Mouse (Mus musculus): Measurements from ENCODE around the gene Cav1. TPM values are rescaled to one million over a fixed set of nuclear protein-coding genes. Genes with fewer than 3 reads are reported as not detected.
A peak's percentile ranks its signal among the peaks of the same experiment; 100 is the strongest.

Cav1 gene
- total RNA-seq, 1 experiment from 2014 or later: not detected

DNA sequence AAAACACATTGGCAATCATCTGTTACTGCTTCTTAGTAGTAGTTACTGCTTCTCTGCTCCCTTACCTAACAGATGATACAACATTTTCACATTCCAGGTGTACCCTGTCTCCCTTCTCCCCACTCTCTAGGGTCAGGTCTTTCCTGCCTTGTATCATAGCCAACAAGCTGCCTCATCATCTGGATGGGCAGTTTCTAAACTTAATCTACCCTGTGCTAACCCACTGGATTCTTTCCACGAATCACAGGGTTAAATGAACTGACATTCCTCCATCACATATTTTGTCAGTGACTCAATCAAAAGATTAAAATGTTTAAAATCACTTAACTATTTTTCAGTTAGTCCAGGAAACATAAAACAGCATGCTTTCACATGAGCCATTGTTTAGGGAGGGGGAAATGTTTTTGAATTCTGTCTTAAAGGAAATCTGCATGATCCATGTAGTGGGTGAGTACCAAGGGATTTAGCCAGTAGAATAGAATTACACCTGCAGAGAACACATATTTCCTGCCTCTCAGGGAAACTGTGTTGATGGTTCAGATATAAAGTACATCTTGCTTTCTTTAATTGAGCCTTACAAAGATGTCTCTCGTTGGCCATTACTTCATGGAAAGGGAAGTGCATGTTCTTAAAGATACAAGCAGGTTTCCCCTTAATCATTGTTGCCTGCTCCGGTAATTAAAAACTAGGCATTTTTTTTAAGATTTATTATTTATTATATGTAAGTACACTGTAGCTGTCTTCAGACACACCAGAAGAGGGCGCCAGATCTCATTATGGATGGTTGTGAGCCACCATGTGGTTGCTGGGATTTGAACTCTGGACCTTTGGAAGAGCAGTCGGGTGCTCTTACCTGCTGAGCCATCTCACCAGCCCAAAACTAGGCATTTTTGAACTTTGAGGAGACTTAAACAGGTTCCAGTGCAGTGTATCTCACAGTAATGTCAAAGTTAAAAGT is 8.8 kb downstream of the Cav1 start:
- ATAC-seq (replicated peaks; ENCODE audit: insufficient number of reproducible peaks, low FRiP score, low TSS enrichment, poor library complexity, severe bottlenecking): no peak

DNA sequence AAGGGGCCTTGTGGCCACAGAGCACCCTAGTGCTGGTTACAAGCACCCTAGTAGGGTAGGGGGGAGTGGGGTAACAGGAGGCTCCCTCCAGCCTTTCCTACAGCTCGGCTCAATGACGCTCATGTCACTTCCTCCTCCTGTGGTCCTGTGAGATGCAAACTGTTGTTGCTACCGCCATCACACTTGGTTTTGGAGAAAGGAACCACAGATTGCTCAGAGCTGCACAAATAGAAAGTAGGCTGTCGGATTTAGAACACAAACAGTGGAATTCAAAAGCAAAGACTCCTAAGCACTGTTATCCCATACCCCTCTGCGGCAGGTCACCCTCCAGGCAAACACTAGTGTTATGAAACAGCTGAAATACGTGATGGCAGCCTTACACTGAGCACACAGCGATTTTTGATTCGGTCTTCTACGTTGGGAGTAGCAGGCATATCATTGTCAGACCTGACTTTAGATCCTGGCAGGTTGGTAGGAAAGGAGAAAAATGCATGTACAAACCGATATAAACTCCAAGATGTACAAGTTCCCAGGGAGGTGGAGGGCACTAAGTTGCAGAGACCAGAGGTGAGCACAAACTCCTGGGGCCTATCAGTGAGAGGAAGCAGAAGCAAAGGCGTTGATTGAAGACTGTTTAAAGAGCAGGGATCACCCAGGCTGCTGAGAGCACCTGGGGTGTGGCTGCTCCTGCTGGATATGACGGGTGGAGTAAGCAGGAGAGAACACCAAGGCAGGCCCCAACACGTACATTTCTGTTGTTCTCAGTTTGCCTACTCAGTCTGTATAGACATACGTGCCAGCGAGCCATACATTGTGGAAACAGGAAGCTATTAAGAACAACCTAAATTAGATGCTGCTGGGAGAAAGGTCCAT is 10.4 kb downstream of the Cav1 start:
- ATAC-seq (replicated peaks; ENCODE audit: insufficient number of reproducible peaks, low FRiP score, low TSS enrichment, poor library complexity, severe bottlenecking): no peak

DNA sequence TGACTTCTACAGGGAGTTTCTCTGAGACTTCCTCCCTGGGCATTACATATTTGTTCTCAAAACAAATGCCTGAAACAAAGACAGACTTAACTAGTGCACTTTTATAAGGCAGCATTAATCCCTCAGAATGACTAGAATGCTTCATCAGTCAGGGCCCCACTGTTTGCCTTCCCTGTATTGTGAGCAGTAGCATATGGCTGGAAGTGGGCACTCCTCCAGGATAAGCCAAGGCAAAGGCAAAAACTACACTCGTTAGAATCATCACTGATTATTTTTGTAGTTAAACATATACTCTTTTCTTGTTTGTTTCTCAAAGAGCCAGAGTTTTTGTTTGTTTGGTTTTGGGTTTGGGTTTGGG is 11.0 kb downstream of the Cav1 start:
- no peak for ATAC-seq (replicated peaks; ENCODE audit: insufficient number of reproducible peaks, low FRiP score, low TSS enrichment, poor library complexity, severe bottlenecking)

DNA sequence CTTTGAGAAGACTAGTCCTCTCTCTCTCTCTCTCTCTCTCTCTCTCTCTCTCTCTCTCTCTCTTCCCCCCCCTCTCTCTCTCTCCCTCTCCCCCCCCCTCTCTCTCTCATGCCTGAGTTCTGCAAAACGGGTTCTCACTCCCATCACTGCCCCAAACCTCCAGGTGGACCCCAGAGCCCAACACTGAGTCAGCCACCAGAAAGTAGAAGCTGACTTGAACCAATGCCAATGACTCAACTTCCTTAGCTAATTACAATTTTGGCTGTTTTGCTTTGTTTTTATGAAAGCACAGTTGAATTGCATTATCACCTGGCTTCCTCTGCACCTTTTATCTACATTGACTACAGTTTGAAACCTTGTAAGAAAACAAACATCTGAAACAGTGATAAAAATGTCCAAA is 11.8 kb downstream of the Cav1 start:
- no peak for ATAC-seq (replicated peaks; ENCODE audit: insufficient number of reproducible peaks, low FRiP score, low TSS enrichment, poor library complexity, severe bottlenecking)

DNA sequence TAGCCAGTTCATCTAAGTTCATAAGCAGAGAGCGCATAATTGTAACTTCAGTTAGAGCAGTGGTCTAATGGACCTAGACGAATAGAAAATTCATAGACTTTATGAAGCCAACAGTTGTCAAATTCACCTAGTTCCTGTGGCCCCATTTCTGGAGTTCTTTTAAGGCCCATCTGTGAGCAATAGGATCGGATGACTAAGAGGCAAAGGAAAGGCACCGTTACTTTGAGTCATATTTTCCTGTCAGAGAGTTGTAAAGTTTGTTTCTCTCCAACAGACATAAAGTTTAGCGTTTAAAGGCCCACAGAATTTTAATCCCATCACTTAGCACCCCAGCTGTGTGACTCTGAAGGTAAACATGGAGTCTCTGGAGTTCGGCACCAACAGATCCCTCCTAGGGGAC is 15.8 kb downstream of the Cav1 start:
- ATAC-seq (replicated peaks; ENCODE audit: insufficient number of reproducible peaks, low FRiP score, low TSS enrichment, poor library complexity, severe bottlenecking): no peak

DNA sequence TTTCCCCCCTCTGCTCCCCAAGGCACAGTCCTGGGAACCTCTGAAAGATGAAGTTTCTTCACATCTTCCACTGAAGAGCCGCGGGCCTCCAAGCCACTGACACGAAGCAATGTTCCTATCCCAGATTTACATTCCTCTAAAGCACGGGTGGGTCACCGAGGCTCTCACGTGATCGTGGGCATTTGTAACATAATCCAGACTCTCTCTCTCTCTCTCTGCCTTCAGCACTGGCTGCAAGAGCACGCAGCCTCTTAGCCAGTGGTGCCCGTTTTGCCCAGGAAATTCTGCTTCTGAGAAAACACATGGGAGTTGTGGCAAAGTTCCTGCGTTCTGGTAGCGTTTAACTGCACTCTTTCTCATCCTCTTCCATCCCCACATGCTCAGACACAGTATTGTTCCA is 21.1 kb downstream of the Cav1 start:
- no peak for ATAC-seq (replicated peaks; ENCODE audit: insufficient number of reproducible peaks, low FRiP score, low TSS enrichment, poor library complexity, severe bottlenecking)

DNA sequence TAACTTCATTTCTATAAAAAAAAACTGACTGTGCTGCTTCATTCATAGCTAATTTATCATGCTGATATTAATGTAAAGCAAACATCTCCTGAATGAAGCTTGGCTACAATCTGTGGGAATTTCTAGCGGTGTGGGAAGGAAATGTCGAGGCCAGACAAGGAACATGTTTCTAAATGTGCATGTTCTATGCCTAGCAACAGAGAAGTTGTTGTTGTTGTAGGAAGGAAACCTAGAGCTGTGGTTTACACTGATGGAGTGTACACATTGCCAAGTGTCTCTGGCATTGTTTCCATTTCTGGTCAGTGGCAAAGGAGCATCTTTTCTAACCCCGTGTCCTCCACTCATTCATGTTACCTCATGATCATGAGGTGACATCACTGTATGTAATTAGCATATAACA is 23.7 kb downstream of the Cav1 start:
- ATAC-seq (replicated peaks; ENCODE audit: insufficient number of reproducible peaks, low FRiP score, low TSS enrichment, poor library complexity, severe bottlenecking): no peak

DNA sequence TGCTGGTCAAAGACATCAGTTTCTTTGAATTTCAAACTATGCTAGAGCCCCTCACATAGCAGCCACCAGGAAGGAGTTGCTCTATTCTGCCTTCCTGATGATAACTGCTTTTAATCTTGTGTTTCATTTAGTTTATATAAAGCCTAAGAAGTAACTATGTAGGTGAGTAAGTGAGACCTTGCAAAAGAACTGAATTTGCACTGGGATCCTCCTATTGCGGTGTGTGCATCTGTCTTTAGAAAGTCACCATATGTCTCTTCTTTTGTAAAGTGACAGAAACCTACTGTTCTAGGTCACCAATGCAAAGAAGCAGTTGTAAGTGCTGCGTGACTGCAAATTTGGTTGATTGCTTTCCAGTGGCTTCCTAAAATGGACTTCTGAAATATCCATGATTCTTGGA is 31.6 kb downstream of the Cav1 start:
- ATAC-seq (replicated peaks; ENCODE audit: insufficient number of reproducible peaks, low FRiP score, low TSS enrichment, poor library complexity, severe bottlenecking): no peak

DNA sequence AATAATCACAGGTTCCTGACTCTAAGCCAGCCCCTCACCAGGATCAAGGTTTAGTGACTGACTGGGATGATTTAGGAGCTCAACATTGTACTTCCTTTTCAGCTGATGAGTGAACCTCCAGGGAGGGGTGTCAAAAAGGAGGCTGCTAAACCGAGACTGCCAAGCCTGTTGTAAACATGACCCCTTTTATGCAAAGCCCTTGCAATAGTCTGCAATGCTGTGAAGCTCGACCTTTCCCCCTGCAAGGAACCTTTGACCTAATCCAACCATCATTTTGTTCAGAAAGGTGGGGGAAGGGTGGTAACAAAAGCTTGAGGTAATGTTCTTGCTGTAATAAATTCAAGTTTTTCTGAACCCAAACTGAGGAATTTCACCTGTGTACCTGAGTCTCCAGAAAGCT is 34.3 kb downstream of the Cav1 start:
- ATAC-seq (replicated peaks; ENCODE audit: insufficient number of reproducible peaks, low FRiP score, low TSS enrichment, poor library complexity, severe bottlenecking): no peak

DNA sequence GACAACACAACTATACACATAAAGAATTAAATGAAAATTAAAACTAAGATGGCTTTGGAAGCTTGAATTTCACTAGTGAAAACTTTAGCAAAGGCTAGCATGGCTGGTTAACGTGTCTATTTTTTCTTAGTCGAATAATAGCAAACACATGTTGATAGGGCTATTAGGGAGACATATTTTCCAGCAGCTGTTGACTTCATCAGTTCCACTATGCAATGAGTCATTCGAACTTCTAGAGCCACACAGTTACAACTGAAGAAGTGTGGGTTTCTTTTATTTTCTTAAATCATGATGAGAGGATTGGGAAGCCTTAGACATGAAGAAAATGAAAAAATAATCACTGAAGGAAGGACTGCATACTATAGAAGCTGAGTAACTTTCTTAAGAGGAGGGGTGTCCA is 41.9 kb downstream of the Cav1 start:
- ATAC-seq (replicated peaks; ENCODE audit: insufficient number of reproducible peaks, low FRiP score, low TSS enrichment, poor library complexity, severe bottlenecking): no peak

DNA sequence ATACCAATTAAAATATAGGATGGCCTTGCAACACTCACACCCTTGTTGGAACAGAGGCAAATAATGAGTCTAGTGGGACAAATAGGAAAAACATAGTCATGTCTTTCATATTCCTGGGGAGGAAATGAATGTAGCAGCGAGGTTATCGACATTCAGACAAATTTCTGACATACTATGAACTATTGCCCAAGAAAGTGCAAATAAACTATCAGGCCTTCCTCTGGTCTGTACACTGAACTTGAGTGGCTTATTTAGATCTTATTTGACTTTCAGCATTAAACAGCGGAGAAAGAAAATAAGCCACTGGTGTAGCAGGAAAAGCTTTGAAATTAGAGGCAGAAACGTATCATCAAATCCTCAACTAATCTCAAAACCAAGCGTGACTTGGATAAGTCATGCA is 44.7 kb downstream of the Cav1 start:
- no peak for ATAC-seq (replicated peaks; ENCODE audit: insufficient number of reproducible peaks, low FRiP score, low TSS enrichment, poor library complexity, severe bottlenecking)

DNA sequence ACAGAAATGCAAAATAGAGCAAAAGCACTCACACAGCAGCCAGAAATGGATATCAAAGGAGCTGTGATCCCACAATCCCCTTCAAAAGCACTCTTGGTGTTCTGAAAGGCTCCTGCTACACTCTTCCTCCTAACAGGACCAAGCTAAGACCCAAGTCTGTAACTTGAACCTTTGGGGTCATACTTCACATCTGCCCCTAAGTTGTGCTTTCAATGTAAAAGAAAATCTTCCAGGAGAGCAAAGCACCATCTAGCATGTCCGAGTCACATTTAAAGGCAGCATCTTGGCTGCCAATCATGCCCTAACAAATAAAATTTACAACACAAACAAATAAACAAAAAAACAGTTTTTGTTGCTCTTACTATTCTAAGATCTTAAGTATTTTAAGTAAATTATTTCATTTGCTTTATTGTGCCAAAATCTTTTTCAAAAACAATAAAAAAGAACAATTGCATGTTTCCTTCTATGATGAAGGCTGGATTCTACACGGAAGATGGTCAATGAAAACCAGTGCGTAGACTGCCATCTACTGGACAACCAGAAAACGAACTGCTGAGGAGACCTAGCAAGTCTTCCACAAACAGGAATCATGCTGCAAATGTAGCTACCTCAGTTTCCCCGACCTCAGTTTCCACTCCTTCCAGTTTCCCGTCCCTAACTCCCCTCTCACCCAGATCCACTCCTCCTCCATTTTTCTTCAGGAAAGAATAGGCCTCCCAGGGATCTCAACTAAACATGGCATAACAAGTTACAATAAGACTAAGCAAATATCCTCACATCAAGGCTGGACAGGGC is 53.0 kb downstream of the Cav1 start:
- ATAC-seq (replicated peaks; ENCODE audit: insufficient number of reproducible peaks, low FRiP score, low TSS enrichment, poor library complexity, severe bottlenecking): peak; percentile 59; the same call in 1 of the 2 replicates

DNA sequence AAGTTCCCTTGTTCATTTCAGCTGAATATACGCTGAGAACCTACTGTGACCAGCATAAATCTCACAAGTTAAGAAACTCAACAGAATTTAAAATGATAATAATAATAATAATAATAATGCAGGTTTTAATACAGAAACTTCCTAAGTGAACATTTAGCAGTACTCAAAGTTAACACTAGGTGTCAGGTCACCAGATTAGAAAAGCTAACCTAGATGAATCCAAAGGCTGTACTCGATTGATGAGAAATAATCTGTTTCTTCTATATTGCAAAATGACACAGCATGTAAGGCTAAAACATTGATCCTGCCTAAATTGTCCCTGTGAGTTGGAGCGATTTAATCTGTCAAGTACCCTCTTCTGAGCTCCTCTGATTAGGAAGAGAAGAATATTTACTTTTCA is 56.6 kb downstream of the Cav1 start:
- no peak for ATAC-seq (replicated peaks; ENCODE audit: insufficient number of reproducible peaks, low FRiP score, low TSS enrichment, poor library complexity, severe bottlenecking)

DNA sequence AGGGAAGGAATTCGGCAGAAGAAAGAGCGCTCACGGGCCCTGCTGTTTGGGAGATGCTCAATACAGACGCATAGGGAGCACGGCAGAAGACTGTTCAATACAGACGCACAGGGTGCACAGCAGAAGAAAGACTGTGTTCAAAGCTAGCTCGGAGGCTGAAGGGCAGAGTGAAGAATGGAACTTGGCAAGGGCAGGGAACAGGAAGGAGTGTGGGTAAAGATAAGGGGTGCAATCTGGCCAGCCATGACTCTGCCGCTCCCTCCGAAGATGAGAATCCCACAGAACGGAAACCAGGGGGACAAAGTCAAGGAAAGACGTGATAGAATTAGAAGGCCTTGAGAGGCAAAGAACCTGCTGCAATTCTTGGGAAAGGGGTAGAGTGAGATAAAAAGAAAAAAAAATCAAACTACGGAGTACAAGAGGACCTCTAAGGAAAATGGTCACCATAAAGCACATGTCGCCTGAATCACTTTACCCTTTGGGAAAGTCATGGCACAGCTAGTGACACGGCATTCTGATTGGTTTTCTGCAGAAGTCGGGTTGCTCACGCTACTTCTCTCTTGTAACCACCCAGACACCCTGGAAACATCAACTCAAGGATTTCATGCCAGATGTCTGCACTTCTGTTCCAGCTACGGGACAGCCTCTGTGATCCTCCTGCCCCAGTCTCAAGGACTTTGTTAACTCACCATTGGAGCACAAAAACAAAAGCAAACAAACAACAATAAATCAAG is 57.5 kb downstream of the Cav1 start:
- no peak for ATAC-seq (replicated peaks; ENCODE audit: insufficient number of reproducible peaks, low FRiP score, low TSS enrichment, poor library complexity, severe bottlenecking)

DNA sequence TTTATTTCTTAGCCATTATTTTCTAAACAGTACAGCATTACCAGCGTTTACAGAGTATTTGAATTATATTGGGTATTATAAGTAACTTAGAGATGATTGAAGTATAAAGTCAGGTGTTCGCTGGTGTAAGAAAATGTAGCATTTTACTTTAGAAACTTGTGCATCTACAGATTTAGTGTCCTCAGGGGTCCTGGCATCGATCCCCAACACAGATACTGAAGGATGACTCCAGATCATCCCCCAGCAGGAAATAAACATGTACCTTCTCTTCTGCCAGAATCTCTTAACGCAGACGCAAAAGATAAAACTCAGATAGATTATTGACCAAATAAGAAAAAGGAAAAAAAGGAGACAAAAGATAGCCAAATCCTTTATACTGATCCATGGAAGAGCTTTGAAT is 68.2 kb downstream of the Cav1 start:
- ATAC-seq (replicated peaks; ENCODE audit: insufficient number of reproducible peaks, low FRiP score, low TSS enrichment, poor library complexity, severe bottlenecking): no peak

DNA sequence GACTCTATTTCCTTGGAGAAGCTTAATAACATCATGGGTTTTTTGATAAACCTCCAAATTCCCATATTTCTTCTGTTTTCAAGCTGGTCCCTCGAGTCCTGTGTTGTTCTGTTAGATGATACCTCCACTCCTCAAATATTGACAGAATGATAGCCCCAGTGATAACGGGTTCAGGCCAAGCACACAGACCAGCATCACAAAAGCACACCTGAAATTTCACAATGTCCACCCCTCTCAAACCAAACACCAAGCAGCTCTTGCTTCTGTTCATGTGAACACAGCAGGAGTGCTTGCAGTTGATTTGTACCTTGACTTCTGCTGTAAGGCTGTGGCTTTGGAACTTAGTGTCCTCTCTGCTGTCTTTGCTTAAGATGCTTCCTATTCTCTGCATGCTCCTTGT is 71.2 kb downstream of the Cav1 start:
- ATAC-seq (replicated peaks; ENCODE audit: insufficient number of reproducible peaks, low FRiP score, low TSS enrichment, poor library complexity, severe bottlenecking): no peak

DNA sequence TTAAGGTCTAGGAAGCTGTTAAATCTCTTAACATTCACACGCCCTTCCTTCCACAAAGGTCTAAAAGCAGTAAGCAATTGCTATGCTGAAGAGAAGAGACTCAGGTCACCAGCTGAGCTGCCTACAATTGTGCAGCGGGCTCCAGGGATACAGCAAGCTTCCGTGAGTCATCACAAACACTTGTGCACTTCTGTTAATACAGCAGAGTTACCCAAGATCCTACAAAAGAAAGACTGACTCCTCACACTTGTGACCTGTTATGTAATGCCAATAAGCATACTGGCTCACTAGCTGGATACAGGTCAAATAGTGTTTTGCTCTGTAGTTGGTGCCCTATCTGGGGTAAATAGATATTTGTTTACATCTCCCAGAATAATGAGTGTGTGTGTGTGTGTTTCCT is 74.0 kb downstream of the Cav1 start:
- ATAC-seq (replicated peaks; ENCODE audit: insufficient number of reproducible peaks, low FRiP score, low TSS enrichment, poor library complexity, severe bottlenecking): no peak

DNA sequence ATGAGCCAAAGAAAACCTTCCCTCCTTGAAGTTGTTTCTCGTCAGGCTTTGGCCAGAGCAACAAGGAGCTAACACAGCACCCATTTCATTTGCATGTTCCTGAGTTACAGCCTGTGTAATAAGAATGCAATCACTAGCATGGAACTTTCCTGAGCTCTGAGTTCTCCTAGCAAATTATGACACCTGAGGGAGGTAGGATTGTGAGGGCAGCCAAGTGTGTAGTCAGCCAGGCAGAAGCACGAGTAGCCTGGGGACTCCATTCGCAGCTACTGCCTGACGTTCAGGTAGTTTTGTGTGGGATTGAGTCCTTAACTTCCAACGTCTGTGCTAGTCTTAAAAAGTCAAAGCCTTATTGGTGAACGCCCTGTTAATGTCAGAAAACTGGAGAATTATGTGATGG is 75.6 kb downstream of the Cav1 start:
- ATAC-seq (replicated peaks; ENCODE audit: insufficient number of reproducible peaks, low FRiP score, low TSS enrichment, poor library complexity, severe bottlenecking): no peak

DNA sequence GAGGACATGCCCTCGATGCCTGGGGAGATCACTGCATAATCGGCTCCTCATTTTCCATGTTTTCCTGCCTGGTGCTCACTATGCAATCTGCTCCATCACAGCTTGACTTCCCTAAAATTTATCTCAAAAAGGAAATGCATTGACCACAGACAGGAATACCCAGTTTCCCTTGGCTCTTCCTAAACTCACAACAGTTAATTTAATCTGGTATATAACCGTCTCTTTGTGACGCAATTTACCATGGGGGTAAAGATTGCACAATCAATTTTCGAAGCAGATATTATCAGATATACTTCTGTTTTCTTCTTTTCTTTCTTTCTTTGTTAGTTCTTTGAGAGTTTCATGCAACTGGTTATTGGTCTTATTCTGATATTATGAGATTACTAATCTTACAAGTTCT is 79.4 kb downstream of the Cav1 start:
- ATAC-seq (replicated peaks; ENCODE audit: insufficient number of reproducible peaks, low FRiP score, low TSS enrichment, poor library complexity, severe bottlenecking): no peak

Measured in monocyte, adult 5-6 weeks (primary cell).